20 mouse cellular contexts compared by ENCODE assay signal in the genomic region with DNA sequence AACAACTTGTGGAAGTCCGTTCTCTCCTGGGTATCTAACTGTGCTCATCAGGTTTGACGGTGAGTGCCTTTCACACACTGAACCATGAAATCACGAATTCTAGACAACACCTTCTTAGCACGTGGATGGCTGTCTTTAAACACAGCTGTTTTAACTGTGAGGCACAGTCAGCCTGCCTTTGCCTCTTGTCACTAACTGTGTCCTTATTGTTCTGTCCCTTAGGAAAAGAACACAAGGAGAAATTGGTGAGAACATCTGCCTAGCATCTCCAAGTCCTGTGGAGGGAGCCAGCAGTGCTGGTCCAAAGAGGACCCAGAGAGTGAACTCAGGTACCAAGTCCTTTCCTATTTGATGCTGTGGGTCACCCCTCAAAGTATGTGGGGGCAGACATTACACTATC.
DNase-seq lines count a peak whose midpoint lies in the region; ATAC-seq and TF ChIP-seq lines count a peak whose summit lies in the region.
"Had no signal": no experiment of that assay in that cellular context is flagged by ENCODE, and none has a peak within 500 bp of the region (broad histone marks: within the 10 kb centered on the region; RNA-seq: fewer than 3 reads in every experiment).

No protein-coding gene starts in this region.

- no peaks in the 10 kb centered on the region for H3K27me3 ChIP-seq in forebrain, postnatal 0 days (ENCODE audit: insufficient read depth, low read length)
- no peaks in the 10 kb centered on the region for H3K27me3 ChIP-seq in forebrain, embryonic 14.5 days (replicated peaks; ENCODE audit: control insufficient read depth, insufficient read depth, low read length)
- no peaks in the 10 kb centered on the region for H3K27me3 ChIP-seq in hindbrain, embryonic 15.5 days
- H3K27me3 ChIP-seq in hindbrain, postnatal 0 days (ENCODE audit: insufficient read depth, low read length), result no peaks in the 10 kb centered on the region
- no peaks in the 10 kb centered on the region for H3K27me3 ChIP-seq in neural tube, embryonic 14.5 days (ENCODE audit: control insufficient read depth, insufficient read depth, low read length)
- H3K27me3 ChIP-seq in neural tube, embryonic 15.5 days (replicated peaks), result no peaks in the 10 kb centered on the region
- H3K27me3 ChIP-seq: embryonic facial prominence, embryonic 15.5 days; heart, embryonic 13.5 days; intestine, embryonic 15.5 days had no signal

- H3K36me3 ChIP-seq in forebrain, postnatal 0 days (ENCODE audit: insufficient read depth), result peaks cover 24% of the 10 kb centered on the region
- H3K36me3 ChIP-seq in forebrain, embryonic 14.5 days (ENCODE audit: control insufficient read depth, insufficient read depth, low read length), result peaks cover 10% of the 10 kb centered on the region; the same call in 1 of the 2 replicates
- H3K36me3 ChIP-seq in hindbrain, embryonic 15.5 days, result no peaks in the 10 kb centered on the region
- no peaks in the 10 kb centered on the region for H3K36me3 ChIP-seq in hindbrain, postnatal 0 days (ENCODE audit: insufficient read depth, low read length)
- H3K36me3 ChIP-seq in neural tube, embryonic 14.5 days (ENCODE audit: control insufficient read depth, insufficient read depth, low read length), result no peaks in the 10 kb centered on the region
- H3K36me3 ChIP-seq in neural tube, embryonic 15.5 days, result no peaks in the 10 kb centered on the region
- H3K36me3 ChIP-seq: embryonic facial prominence, embryonic 15.5 days; heart, embryonic 13.5 days; intestine, embryonic 15.5 days had no signal

- H3K9ac ChIP-seq in forebrain, postnatal 0 days, result no peak overlapping the region
- no peak overlapping the region for H3K9ac ChIP-seq in forebrain, embryonic 14.5 days (ENCODE audit: low read length)
- no peak overlapping the region for H3K9ac ChIP-seq in hindbrain, embryonic 15.5 days
- no peak overlapping the region for H3K9ac ChIP-seq in hindbrain, postnatal 0 days (replicated peaks; ENCODE audit: low read length)
- H3K9ac ChIP-seq in neural tube, embryonic 14.5 days (replicated peaks; ENCODE audit: low read depth, low read length), result no peak overlapping the region
- no peak overlapping the region for H3K9ac ChIP-seq in neural tube, embryonic 15.5 days (replicated peaks)
- H3K9ac ChIP-seq: embryonic facial prominence, embryonic 15.5 days; heart, embryonic 13.5 days; intestine, embryonic 15.5 days had no signal

- TF ChIP-seq CTCF in forebrain, postnatal 0 days (IDR thresholded peaks at IDR 0.05; ENCODE audit: low read depth), result no peak
- TF ChIP-seq CTCF in hindbrain, postnatal 0 days (IDR thresholded peaks at IDR 0.05; ENCODE audit: low read depth), result no peak

- H3K4me3 ChIP-seq in forebrain, postnatal 0 days (ENCODE audit: low read depth, low read length), result no peak overlapping the region
- no peak overlapping the region for H3K4me3 ChIP-seq in forebrain, embryonic 14.5 days (ENCODE audit: low read depth, low read length)
- no peak overlapping the region for H3K4me3 ChIP-seq in hindbrain, embryonic 15.5 days
- H3K4me3 ChIP-seq in hindbrain, postnatal 0 days (ENCODE audit: low read length), result no peak overlapping the region
- no peak overlapping the region for H3K4me3 ChIP-seq in neural tube, embryonic 14.5 days (ENCODE audit: low read depth, low read length)
- no peak overlapping the region for H3K4me3 ChIP-seq in neural tube, embryonic 15.5 days (replicated peaks)
- H3K4me3 ChIP-seq: embryonic facial prominence, embryonic 15.5 days; erythroblast, embryonic 14.5 days; gastrocnemius, adult 2 months; heart, embryonic 13.5 days; intestine, embryonic 15.5 days had no signal

- 64% methylated on average over 4 of the region's 4 CpGs for WGBS in forebrain, postnatal 0 days
- 78% methylated on average over 4 of the region's 4 CpGs for WGBS in forebrain, embryonic 14.5 days
- 66% methylated on average over 4 of the region's 4 CpGs for WGBS in hindbrain, embryonic 15.5 days
- WGBS in hindbrain, postnatal 0 days, result 69% methylated on average over 4 of the region's 4 CpGs
- 61% methylated on average over 4 of the region's 4 CpGs for WGBS in neural tube, embryonic 14.5 days
- 62% methylated on average over 4 of the region's 4 CpGs for WGBS in neural tube, embryonic 15.5 days

- no peak for ATAC-seq in forebrain, postnatal 0 days
- ATAC-seq in forebrain, embryonic 14.5 days, result no peak
- no peak for ATAC-seq in hindbrain, embryonic 15.5 days (ENCODE audit: low FRiP score, low read depth)
- no peak for ATAC-seq in hindbrain, postnatal 0 days
- no peak for ATAC-seq in neural tube, embryonic 14.5 days (ENCODE audit: low read depth)
- no peak for ATAC-seq in neural tube, embryonic 15.5 days (ENCODE audit: low FRiP score)
- ATAC-seq: intestine, embryonic 15.5 days had no signal

- no peak for DNase-seq in forebrain, postnatal 0 days
- no peak for DNase-seq in forebrain, embryonic 14.5 days (ENCODE audit: low spot score)
- no peak for DNase-seq in hindbrain, postnatal 0 days (ENCODE audit: low spot score)
- DNase-seq in cerebellum, adult 8-10 months, result no peak
- DNase-seq: adrenal gland, adult 2 months; adrenal gland, postnatal 25 days; cerebellum, adult 18-20 months; cerebellum, postnatal 10 days; embryo, embryonic 11 days; gastrocnemius, adult 2 months; gastrocnemius, postnatal 25 days; heart, postnatal 4 days; kidney, adult 18-20 months had no signal

- peaks cover 11% of the 10 kb centered on the region; the same call in 1 of the 2 replicates for H3K4me1 ChIP-seq in forebrain, postnatal 0 days (ENCODE audit: insufficient read depth)
- H3K4me1 ChIP-seq in forebrain, embryonic 14.5 days (ENCODE audit: control insufficient read depth, insufficient read depth, low read length), result peaks cover 15% of the 10 kb centered on the region
- peaks cover 30% of the 10 kb centered on the region for H3K4me1 ChIP-seq in hindbrain, embryonic 15.5 days (replicated peaks)
- 0 out of 2 replicates have a peak, but pooled peaks cover 5% of the 10 kb centered on the region for H3K4me1 ChIP-seq in hindbrain, postnatal 0 days (ENCODE audit: insufficient read depth, low read length)
- H3K4me1 ChIP-seq in neural tube, embryonic 14.5 days (ENCODE audit: control insufficient read depth, insufficient read depth, low read length), result peaks cover 16% of the 10 kb centered on the region
- H3K4me1 ChIP-seq in neural tube, embryonic 15.5 days, result peaks cover 34% of the 10 kb centered on the region
- H3K4me1 ChIP-seq: embryonic facial prominence, embryonic 15.5 days; heart, embryonic 13.5 days; intestine, embryonic 15.5 days had no signal

- 0 out of 2 replicates have a peak overlapping the region, but pooled peaks have one; percentile 4 for H3K27ac ChIP-seq in forebrain, postnatal 0 days (ENCODE audit: low read depth, low read length)
- H3K27ac ChIP-seq in forebrain, embryonic 14.5 days (ENCODE audit: low read depth, low read length), result no peak overlapping the region
- H3K27ac ChIP-seq in hindbrain, embryonic 15.5 days (replicated peaks), result 0 out of 2 replicates have a peak overlapping the region, but pooled peaks have one; percentile 36
- no peak overlapping the region for H3K27ac ChIP-seq in hindbrain, postnatal 0 days
- peak overlapping the region; percentile 55; the same call in 1 of the 2 replicates for H3K27ac ChIP-seq in neural tube, embryonic 14.5 days (ENCODE audit: low read depth, low read length)
- peak overlapping the region; percentile 63 for H3K27ac ChIP-seq in neural tube, embryonic 15.5 days (replicated peaks)
- H3K27ac ChIP-seq: embryonic facial prominence, embryonic 15.5 days; gastrocnemius, adult 2 months; heart, embryonic 13.5 days; intestine, embryonic 15.5 days had no signal

- no peaks in the 10 kb centered on the region for H3K9me3 ChIP-seq in forebrain, postnatal 0 days (ENCODE audit: low read length)
- H3K9me3 ChIP-seq in forebrain, embryonic 14.5 days (replicated peaks; ENCODE audit: control insufficient read depth, low read length), result no peaks in the 10 kb centered on the region
- H3K9me3 ChIP-seq in hindbrain, embryonic 15.5 days, result no peaks in the 10 kb centered on the region
- no peaks in the 10 kb centered on the region for H3K9me3 ChIP-seq in hindbrain, postnatal 0 days (ENCODE audit: low read length)
- H3K9me3 ChIP-seq in neural tube, embryonic 14.5 days (ENCODE audit: control insufficient read depth, low read length), result no peaks in the 10 kb centered on the region
- H3K9me3 ChIP-seq in neural tube, embryonic 15.5 days (replicated peaks), result no peaks in the 10 kb centered on the region
- H3K9me3 ChIP-seq: embryonic facial prominence, embryonic 15.5 days; heart, embryonic 13.5 days; intestine, embryonic 15.5 days had no signal

- H3K4me2 ChIP-seq in forebrain, postnatal 0 days (ENCODE audit: low read depth), result no peak overlapping the region
- no peak overlapping the region for H3K4me2 ChIP-seq in forebrain, embryonic 14.5 days (ENCODE audit: low read length)
- H3K4me2 ChIP-seq in hindbrain, embryonic 15.5 days, result no peak overlapping the region
- H3K4me2 ChIP-seq in hindbrain, postnatal 0 days (ENCODE audit: low read depth, low read length), result no peak overlapping the region
- no peak overlapping the region for H3K4me2 ChIP-seq in neural tube, embryonic 14.5 days (ENCODE audit: low read depth, low read length)
- H3K4me2 ChIP-seq in neural tube, embryonic 15.5 days, result no peak overlapping the region
- H3K4me2 ChIP-seq: embryonic facial prominence, embryonic 15.5 days; heart, embryonic 13.5 days; intestine, embryonic 15.5 days had no signal

Comparison
In these comparisons a context has a peak if more than half of its experiments do, and no peak if none do; other contexts are left out.
1. H3K27ac ChIP-seq: peak in forebrain, postnatal 0 days (single experiment), hindbrain, embryonic 15.5 days (single experiment), neural tube, embryonic 14.5 days (single experiment) and neural tube, embryonic 15.5 days (single experiment); none in forebrain, embryonic 14.5 days (single experiment) and hindbrain, postnatal 0 days (single experiment).